Mouse (Mus musculus) heart, embryonic 15.5 days (tissue): ENCODE results near the gene Nadsyn1. TPM values are rescaled to one million over a fixed set of nuclear protein-coding genes. Genes with fewer than 3 reads are reported as not detected.

Experiments
- ATAC-seq: fragments of 200-750 bp; cut with Nextera tagmentation; replicated peaks from 2 replicates; pipeline ENCODE4 v1.8.0; 2017; ENCODE audit warnings: low read depth, moderate TSS enrichment; ENCODE audit not compliant: insufficient number of reproducible peaks, insufficient read depth, low FRiP score
- H3K27ac ChIP-seq: fragments of 300-500 bp; sonication (generic); 2 replicates; pipeline ENCODE4 v1.5.1; 2015; ENCODE audit warnings: mild to moderate bottlenecking, inconsistent platforms
- H3K27me3 ChIP-seq: fragments of 300-500 bp; sonication (generic); 2 replicates; pipeline ENCODE4 v1.6.1; 2015; ENCODE audit warnings: inconsistent platforms
- H3K36me3 ChIP-seq: fragments of 300-500 bp; sonication (generic); 2 replicates; pipeline ENCODE4 v1.6.1; 2015; ENCODE audit warnings: mild to moderate bottlenecking, inconsistent platforms
- H3K4me1 ChIP-seq: fragments of 300-500 bp; sonication (generic); replicated peaks from 2 replicates; pipeline ENCODE4 v1.6.1; 2015; ENCODE audit warnings: inconsistent platforms
- H3K4me2 ChIP-seq: fragments of 300-500 bp; sonication (generic); 2 replicates; pipeline ENCODE4 v1.6.1; 2015; ENCODE audit warnings: inconsistent platforms, mild to moderate bottlenecking, moderate library complexity
- H3K4me3 ChIP-seq: fragments of 300-500 bp; sonication (generic); 2 replicates; pipeline ENCODE4 v1.5.1; 2015; ENCODE audit warnings: mild to moderate bottlenecking, inconsistent platforms
- H3K9ac ChIP-seq: fragments of 300-500 bp; sonication (generic); 2 replicates; pipeline ENCODE4 v1.6.1; 2015; ENCODE audit warnings: mild to moderate bottlenecking, inconsistent platforms
- H3K9me3 ChIP-seq: fragments of 300-500 bp; sonication (generic); replicated peaks from 2 replicates; pipeline ENCODE4 v1.6.1; 2016; ENCODE audit warnings: inconsistent platforms
- WGBS: fragments of 180-500 bp; shearing (Covaris S2); methylation state at CpG from one replicate; pipeline ENCODE4 v1.1.7; 2015; ENCODE audit warnings: mixed read lengths; 5-methylcytosine and 5-hydroxymethylcytosine counted together
- polyA plus RNA-seq: library from polyadenylated mRNA; unstranded; fragments of >200 nt; fragmentation: Nextera tagmentation; extraction: Ambion mirVana; gene quantifications from 2 replicates; pipeline ENCODE4 v1.2.1, GENCODE M21; 2015

The Nadsyn1 gene
- polyA plus RNA-seq = 8.3 and 9.4 TPM in 2 replicates

- no peaks in the 10 kb centered on the region for H3K27me3 ChIP-seq
- H3K9ac ChIP-seq = peak within 1 kb of the TSS; percentile 64
- no peaks in the 10 kb centered on the region for H3K9me3 ChIP-seq
- peak within 1 kb of the TSS; percentile 79 for H3K4me2 ChIP-seq
- H3K4me3 ChIP-seq = peak within 1 kb of the TSS; percentile 64
- H3K27ac ChIP-seq = peak within 1 kb of the TSS; percentile 76
- peaks cover 6% of the 10 kb centered on the region; the same call in 1 of the 2 replicates for H3K36me3 ChIP-seq
- peaks cover 13% of the 10 kb centered on the region for H3K4me1 ChIP-seq
- peak; percentile 99 for ATAC-seq
- under 1% methylated on average over 40 of the region's 40 CpGs for WGBS
These were observed at the start of gene Nadsyn1, which contains the start of gene Dhcr7 for GRCm38 (mm10) chr7:143822375-143823265. Gene Nadsyn1 (minus strand): TSS chr7:143822849. Gene Dhcr7 (plus strand): TSS chr7:143823145.

GRCm38 (mm10) chr7:143868874-143869273 lies 46.2 kb upstream of the Nadsyn1 start:
- Histone ChIP-seq H3K9me3 (no peaks in the 10 kb centered on the region), H3K9ac (no peak overlapping the region), H3K27me3 (no peaks in the 10 kb centered on the region), H3K4me3 (no peak overlapping the region), H3K4me2 (no peak overlapping the region), H3K36me3 (no peaks in the 10 kb centered on the region), H3K4me1 (no peaks in the 10 kb centered on the region), H3K27ac (no peak overlapping the region)
- no peak for ATAC-seq
- 63% methylated on average over 4 of the region's 4 CpGs for WGBS

- Histone ChIP-seq H3K4me3 (no peak within 1 kb of the TSS), H3K27ac (no peak within 1 kb of the TSS), H3K36me3 (no peaks in the 10 kb centered on the region), H3K9ac (no peak within 1 kb of the TSS), H3K4me2 (no peak within 1 kb of the TSS), H3K4me1 (no peaks in the 10 kb centered on the region), H3K9me3 (no peaks in the 10 kb centered on the region), H3K27me3 (no peaks in the 10 kb centered on the region)
- ATAC-seq = no peak
- WGBS = 91% methylated on average over 2 of the region's 2 CpGs
These were observed 43.9 kb upstream of the Nadsyn1 start, which contains the start of gene Gm498 for GRCm38 (mm10) chr7:143866538-143866937. Gene Gm498 (plus strand): TSS chr7:143866838.

GRCm38 (mm10) chr7:143848768-143849482 lies 26.3 kb upstream of the Nadsyn1 start:
- Histone ChIP-seq H3K9me3 (no peaks in the 10 kb centered on the region), H3K9ac (no peak overlapping the region), H3K4me2 (no peak overlapping the region), H3K27me3 (no peaks in the 10 kb centered on the region), H3K27ac (no peak overlapping the region), H3K4me3 (no peak overlapping the region), H3K36me3 (peaks cover 24% of the 10 kb centered on the region; the same call in 1 of the 2 replicates), H3K4me1 (no peaks in the 10 kb centered on the region)
- ATAC-seq = no peak
- 86% methylated on average over 7 of the region's 8 CpGs for WGBS

- ATAC-seq = no peak
- Histone ChIP-seq H3K9ac (no peak overlapping the region), H3K36me3 (peaks cover 31% of the 10 kb centered on the region), H3K27me3 (no peaks in the 10 kb centered on the region), H3K4me1 (no peaks in the 10 kb centered on the region), H3K9me3 (no peaks in the 10 kb centered on the region), H3K4me2 (no peak overlapping the region), H3K4me3 (no peak overlapping the region), H3K27ac (no peak overlapping the region)
- WGBS = 80% methylated on average over 5 of the region's 5 CpGs
These were observed 25.6 kb upstream of the Nadsyn1 start for GRCm38 (mm10) chr7:143848127-143848767.

GRCm38 (mm10) chr7:143841301-143841700 lies 18.7 kb upstream of the Nadsyn1 start:
- Histone ChIP-seq H3K4me1 (no peaks in the 10 kb centered on the region), H3K9me3 (no peaks in the 10 kb centered on the region), H3K9ac (no peak overlapping the region), H3K27me3 (no peaks in the 10 kb centered on the region), H3K36me3 (peaks cover 58% of the 10 kb centered on the region), H3K4me3 (no peak overlapping the region), H3K27ac (no peak overlapping the region), H3K4me2 (no peak overlapping the region)
- no peak for ATAC-seq
- WGBS = 94% methylated on average over 8 of the region's 8 CpGs

GRCm38 (mm10) chr7:143840121-143840520 lies 17.5 kb upstream of the Nadsyn1 start:
- no peak overlapping the region for H3K4me3 ChIP-seq
- 89% methylated on average over 5 of the region's 5 CpGs for WGBS
- no peak overlapping the region for H3K9ac ChIP-seq
- ATAC-seq = no peak
- peaks cover 48% of the 10 kb centered on the region for H3K36me3 ChIP-seq
- no peaks in the 10 kb centered on the region; the same call in 1 of the 2 replicates for H3K4me1 ChIP-seq
- H3K27ac ChIP-seq = no peak overlapping the region
- no peaks in the 10 kb centered on the region for H3K9me3 ChIP-seq
- no peak overlapping the region for H3K4me2 ChIP-seq
- no peaks in the 10 kb centered on the region for H3K27me3 ChIP-seq

GRCm38 (mm10) chr7:143837705-143838358 lies 15.2 kb upstream of the Nadsyn1 start:
- no peak for ATAC-seq
- Histone ChIP-seq H3K9ac (no peak overlapping the region), H3K27me3 (no peaks in the 10 kb centered on the region), H3K36me3 (peaks cover 30% of the 10 kb centered on the region; the same call in 1 of the 2 replicates), H3K4me1 (peaks cover 10% of the 10 kb centered on the region), H3K9me3 (no peaks in the 10 kb centered on the region), H3K4me2 (no peak overlapping the region), H3K27ac (no peak overlapping the region), H3K4me3 (no peak overlapping the region)
- WGBS = 88% methylated on average over 3 of the region's 3 CpGs

GRCm38 (mm10) chr7:143834972-143835371 lies 12.3 kb upstream of the Nadsyn1 start:
- H3K27me3 ChIP-seq = no peaks in the 10 kb centered on the region

GRCm38 (mm10) chr7:143834316-143834715 lies 11.7 kb upstream of the Nadsyn1 start:
- peaks cover 16% of the 10 kb centered on the region for H3K4me1 ChIP-seq
- peaks cover 12% of the 10 kb centered on the region; the same call in 1 of the 2 replicates for H3K36me3 ChIP-seq
- H3K27me3 ChIP-seq = no peaks in the 10 kb centered on the region
- H3K9me3 ChIP-seq = no peaks in the 10 kb centered on the region
- H3K27ac ChIP-seq = no peak overlapping the region
- no peak overlapping the region for H3K9ac ChIP-seq
- no peak overlapping the region for H3K4me2 ChIP-seq
- no peak for ATAC-seq
- 77% methylated on average over 2 of the region's 2 CpGs for WGBS
- no peak overlapping the region for H3K4me3 ChIP-seq

More at GRCm38 (mm10) chr7:143834972-143835371, 12.3 kb upstream of the Nadsyn1 start:
- H3K4me1 ChIP-seq = peaks cover 15% of the 10 kb centered on the region
- no peak for ATAC-seq
- H3K4me2 ChIP-seq = no peak overlapping the region
- H3K36me3 ChIP-seq = peaks cover 12% of the 10 kb centered on the region; the same call in 1 of the 2 replicates
- no peaks in the 10 kb centered on the region for H3K9me3 ChIP-seq
- no peak overlapping the region for H3K27ac ChIP-seq
- no peak overlapping the region for H3K9ac ChIP-seq
- WGBS = 61% methylated on average over 3 of the region's 3 CpGs
- no peak overlapping the region for H3K4me3 ChIP-seq
